Mouse (Mus musculus): ENCODE data around the gene Cnot2.

DNA sequence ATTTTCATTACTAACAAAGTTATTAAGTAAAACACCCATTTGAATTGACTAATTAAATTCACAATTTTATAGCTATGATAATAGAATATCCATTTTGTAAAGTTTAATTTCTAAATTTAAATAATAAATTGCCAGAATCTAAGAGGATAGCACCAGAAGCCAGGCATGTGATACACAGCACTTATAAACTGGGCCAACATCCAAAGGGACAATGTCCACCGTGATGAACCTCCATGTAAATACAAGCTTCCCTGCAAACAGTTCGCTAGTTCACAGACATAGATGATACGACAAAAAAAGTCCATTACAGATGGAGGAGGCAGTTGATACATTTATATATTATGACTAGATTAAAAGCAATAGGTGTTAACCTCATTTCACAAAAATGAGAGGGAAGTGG is 88.5 kb downstream of the Cnot2 start:
- no peak for TF ChIP-seq MAX (IDR thresholded peaks at IDR 0.05)
- TF ChIP-seq CTCF (IDR thresholded peaks at IDR 0.05; ENCODE audit: control insufficient read depth, insufficient read depth, insufficient read length): no peak
- TF ChIP-seq MYOG (IDR thresholded peaks at IDR 0.05; ENCODE audit: control insufficient read depth, extremely low read depth, insufficient read length): no peak
- TF ChIP-seq FOSL1 (IDR thresholded peaks at IDR 0.05; ENCODE audit: insufficient read depth, low read length, poor library complexity, severe bottlenecking): no peak

All from C2C12 (cell line).